Mouse (Mus musculus): ENCODE results near the gene Axin2. TPM values are rescaled to one million over a fixed set of nuclear protein-coding genes. Genes with fewer than 3 reads are reported as not detected.

The Axin2 gene
- polyA plus RNA-seq, 1 experiment from 2014 or later, result 1.6 TPM

GRCm38 (mm10) chr11:108997816-108998215 is 77.7 kb downstream of the Axin2 start:
- 73% methylated on average over 3 of the region's 3 CpGs for WGBS
- H3K9ac ChIP-seq (ENCODE audit: low read length), result no peak overlapping the region
- no peaks in the 10 kb centered on the region; the same call in 1 of the 2 replicates for H3K4me1 ChIP-seq (ENCODE audit: control insufficient read depth, insufficient read depth, low read length)
- H3K4me2 ChIP-seq (ENCODE audit: low read depth, low read length), result no peak overlapping the region
- no peaks in the 10 kb centered on the region for H3K36me3 ChIP-seq (ENCODE audit: control insufficient read depth, insufficient read depth)
- H3K27me3 ChIP-seq (ENCODE audit: control insufficient read depth, insufficient read depth, low read length), result no peaks in the 10 kb centered on the region
- H3K4me3 ChIP-seq (ENCODE audit: low read length), result no peak overlapping the region
- ATAC-seq (replicated peaks; ENCODE audit: extremely low read depth, insufficient read depth, low FRiP score), result no peak
- peaks cover 14% of the 10 kb centered on the region for H3K9me3 ChIP-seq (replicated peaks; ENCODE audit: control insufficient read depth, low read length)
- no peak overlapping the region for H3K27ac ChIP-seq (ENCODE audit: low read length)

Other genes with a start within 250 kb of the Axin2 start
- not detected in 2 replicates for gene E030025P04Rik, start 224.0 kb downstream of the Axin2 start, polyA plus RNA-seq (2015; fragmentation: Nextera tagmentation; extraction: Ambion mirVana)

All from heart, embryonic 16.5 days (tissue).